Mouse (Mus musculus): ENCODE measurements around the gene Sycn.
"Not testable (repeated sequence)": the region's sequence is repeated elsewhere in the genome, so short reads cannot be mapped to it uniquely, and the experiment has no call there.

The Sycn gene

GRCm38 (mm10) chr7:28540526-28540925, at the start of gene Sycn:
Gene Sycn (plus strand): TSS chr7:28540885.
- no peak for DNase-seq

DNA sequence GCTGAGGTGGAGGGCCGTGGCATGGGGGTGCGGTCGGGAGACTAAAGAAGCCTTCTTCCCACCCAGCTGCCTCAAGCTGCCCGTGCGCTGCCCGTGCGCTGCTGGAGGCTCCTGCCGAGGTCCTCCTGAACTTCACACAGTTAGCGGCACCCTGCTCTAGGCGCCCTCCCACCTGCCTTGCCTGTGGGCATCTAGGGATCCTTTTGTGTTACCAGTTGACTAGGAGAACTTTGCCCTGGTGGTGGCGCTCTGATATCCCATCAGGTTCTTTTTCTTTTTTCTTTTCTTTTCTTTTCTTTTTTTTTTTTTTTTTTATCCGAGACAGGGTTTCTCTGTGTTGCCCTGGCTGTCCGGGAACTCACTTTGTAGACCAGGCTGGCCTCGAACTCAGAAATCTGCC, 49.8 kb upstream of the Sycn start:
- DNase-seq: no peak

- no peak for DNase-seq
These were observed 48.4 kb upstream of the Sycn start for GRCm38 (mm10) chr7:28492310-28492709.

- DNase-seq: no peak
These were observed 45.3 kb upstream of the Sycn start for GRCm38 (mm10) chr7:28495426-28495825.

- no peak for DNase-seq
These were observed 35.1 kb upstream of the Sycn start for GRCm38 (mm10) chr7:28505585-28505984.

DNA sequence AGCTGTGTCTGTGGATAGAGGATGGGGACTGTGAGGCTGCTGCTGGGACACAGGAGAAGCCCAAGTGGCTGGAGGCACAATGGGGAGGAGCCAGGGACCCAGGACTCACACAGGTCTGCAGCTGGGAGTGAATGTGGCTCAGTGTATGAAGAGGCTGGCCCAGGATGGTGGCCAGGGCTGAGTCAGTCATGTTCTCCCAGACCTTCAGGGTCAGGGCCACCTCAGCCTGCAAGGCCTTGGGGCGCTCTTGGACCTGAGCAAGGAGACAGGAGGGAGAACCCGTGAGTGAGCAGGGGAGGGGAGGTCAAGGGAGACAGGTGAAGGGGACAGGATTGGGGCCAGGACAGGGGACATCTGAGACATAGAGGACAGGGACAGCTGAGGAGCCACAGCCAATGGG, 31.6 kb upstream of the Sycn start:
- DNase-seq: not testable (repeated sequence)

GRCm38 (mm10) chr7:28510405-28510974, 30.2 kb upstream of the Sycn start, which contains the start of gene Ifnl2:
Gene Ifnl2 (minus strand): TSS chr7:28510455.
- DNase-seq: not testable (repeated sequence)

DNA sequence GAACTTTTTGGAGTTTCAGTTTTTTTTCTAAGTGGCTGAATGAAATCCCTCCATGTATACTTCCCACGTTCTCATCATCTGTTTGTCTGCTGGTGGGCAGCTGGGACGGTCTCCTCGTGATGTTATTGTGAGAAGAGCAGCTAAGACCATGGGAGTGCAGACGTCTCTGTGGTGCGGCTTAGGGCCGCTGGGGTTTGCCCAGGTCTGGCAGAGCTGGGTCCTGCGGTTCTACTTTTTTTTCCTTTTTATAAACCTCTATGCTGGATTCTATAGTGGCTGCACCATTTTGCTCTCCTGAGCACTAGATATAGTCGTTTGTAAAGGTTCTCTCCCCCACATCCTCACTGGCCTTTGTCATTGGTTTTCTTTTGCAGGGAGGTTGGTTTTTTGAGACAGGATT, 29.2 kb upstream of the Sycn start:
- DNase-seq: no peak

GRCm38 (mm10) chr7:28522536-28522935, 18.1 kb upstream of the Sycn start, which contains the start of gene Ifnl3:
Gene Ifnl3 (plus strand): TSS chr7:28522836.
- not testable (repeated sequence) for DNase-seq

GRCm38 (mm10) chr7:28527922-28528719, 12.6 kb upstream of the Sycn start:
- DNase-seq: peak; percentile 34

DNA sequence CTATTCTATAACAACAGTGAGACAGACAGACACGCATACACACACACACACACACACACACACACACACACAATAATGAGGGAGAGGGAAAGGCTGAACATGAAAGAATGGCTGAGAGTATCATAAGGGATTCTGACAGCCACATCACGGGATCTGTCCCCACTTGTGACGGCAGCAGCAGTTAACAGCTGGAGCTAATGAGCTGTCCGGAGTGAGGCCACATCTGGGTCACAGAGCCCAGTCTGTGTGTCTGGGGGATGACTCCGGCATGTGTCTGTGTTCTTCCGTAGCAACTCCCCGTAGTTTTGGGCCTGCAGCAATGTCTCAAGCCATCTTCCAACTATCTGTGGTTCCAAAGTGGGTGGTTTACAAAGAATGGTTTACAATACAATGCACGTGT, 8.7 kb upstream of the Sycn start:
- no peak for DNase-seq

DNA sequence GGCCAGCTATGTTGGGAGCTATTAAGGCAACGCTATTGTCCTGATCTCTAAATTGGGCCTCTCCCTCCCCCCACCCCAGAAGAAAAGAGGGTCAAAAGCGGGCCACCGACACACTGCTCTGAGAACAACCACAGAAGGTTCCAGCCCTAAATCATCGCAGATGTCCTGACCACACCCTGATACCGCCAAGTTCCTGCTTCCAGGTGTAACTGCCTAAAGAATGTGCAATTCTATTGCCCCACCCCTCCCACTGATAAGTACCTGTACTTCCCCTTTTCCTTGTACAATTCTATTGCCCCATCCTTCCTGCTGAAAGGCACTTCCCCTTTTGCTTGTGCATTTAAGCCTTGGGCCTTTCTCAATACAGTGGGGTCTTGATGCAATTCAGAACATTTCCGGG, 1.8 kb upstream of the Sycn start:
- DNase-seq: not testable (repeated sequence)

DNA sequence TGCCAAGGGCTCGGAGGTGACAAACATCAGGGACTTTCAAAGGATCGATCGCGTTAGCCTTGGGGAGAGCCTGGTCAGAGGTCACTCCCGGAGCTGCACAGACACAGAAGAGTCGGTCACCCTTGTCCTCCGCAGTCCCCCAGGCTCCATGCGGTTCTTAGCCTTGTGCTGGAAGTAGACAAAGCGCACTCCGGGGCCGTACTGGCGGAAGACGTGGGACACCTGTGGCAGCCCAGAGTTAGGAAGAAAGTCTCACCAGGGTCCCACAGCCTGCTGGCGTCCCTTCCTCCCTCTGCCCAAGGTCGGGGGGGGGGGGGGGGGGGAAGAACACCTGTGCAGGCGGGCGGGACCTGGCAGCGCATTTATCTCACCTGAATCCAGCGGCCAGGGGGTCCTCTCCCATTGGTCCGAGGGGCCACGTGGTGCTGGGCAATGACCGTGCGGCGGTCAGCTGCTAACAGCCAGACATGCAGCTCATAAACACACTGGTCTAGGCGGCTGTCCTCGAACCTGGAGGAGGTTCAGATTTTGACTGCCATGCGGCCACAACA, 3.4 kb downstream of the Sycn start:
- no peak for DNase-seq

- no peak for DNase-seq
These were observed 4.6 kb downstream of the Sycn start for GRCm38 (mm10) chr7:28545048-28545890.

DNA sequence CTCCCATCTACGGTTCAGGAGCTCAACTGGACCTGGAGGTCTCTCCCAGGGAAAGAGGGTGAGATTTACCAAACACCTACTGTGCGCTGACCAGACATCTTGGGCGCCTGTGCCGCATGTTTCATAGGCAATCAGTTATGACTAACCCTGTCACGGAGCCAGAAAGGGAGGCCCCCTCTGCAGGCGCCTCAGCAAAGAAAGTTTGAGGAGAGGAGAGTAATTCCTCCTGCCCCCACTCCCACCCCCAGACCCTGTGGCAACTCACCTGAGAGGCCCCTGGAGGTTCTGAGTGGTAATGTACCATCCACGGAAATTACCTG, 5.2 kb downstream of the Sycn start:
- no peak for DNase-seq

DNA sequence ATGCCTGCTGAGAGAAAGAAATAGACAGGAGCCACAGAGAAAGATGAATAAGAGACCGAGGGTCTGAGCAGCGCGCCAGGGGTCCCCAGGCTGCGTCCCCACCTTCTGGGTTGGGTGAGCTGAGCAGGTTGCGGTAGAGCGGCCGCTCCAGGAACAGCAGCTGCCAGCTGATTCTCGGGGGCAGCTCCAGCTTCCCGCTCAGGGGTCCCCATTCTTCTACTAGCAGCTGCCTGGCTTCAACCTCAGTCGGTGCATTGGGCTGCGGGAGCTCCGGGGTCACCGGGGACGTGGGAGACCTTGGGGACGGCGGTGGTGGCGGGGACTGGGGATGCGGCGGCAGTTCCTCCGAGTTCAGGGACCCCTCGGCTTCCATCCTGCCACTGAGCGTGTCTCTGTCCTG, 6.0 kb downstream of the Sycn start:
- DNase-seq: no peak

DNA sequence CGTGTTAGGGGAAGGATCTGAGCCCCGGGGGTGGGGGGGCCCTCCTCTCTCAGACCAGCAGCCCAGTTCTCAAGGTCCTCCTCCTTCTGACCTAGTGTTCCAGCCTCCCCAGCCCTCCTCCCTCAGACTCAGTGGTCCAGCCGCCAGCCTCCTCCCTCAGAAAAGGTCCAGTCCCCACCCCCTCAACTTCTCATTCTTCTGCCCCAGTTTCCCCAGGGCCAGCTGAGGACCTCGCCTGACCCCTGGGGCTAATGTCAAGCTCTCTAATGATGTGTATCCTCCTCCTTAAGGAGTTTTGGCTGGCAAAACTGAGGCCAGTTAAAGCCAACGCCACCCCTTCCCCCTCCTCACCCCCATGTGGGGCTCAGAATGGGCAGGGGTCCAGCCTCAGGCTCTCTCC, 6.5 kb downstream of the Sycn start, which contains the start of gene Nccrp1:
Gene Nccrp1 (minus strand): TSS at position 101 of the 400 bp plus-strand sequence.
- DNase-seq: no peak

GRCm38 (mm10) chr7:28547628-28548027, 6.9 kb downstream of the Sycn start:
- DNase-seq: no peak

DNA sequence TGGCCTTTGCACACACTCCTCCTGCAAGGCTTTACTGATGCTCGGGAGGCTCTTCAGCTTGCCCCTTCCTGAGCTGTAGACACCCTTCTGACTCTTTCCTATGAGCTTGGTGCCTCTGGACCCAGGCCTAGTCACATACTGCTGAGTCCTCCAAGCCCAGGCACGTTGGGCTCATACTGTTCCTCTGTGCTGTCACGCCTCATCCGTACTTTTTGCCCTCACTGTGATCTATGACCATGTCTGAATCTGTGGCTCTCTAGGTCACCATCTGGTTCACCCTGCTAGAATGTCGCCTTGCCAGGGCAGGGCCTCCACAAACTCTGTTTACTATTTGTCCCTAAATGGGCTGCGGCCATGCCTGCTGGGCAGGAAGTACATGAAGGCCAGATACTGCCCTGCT, 12.4 kb downstream of the Sycn start:
- no peak for DNase-seq

- DNase-seq: no peak
These were observed 15.4 kb downstream of the Sycn start for GRCm38 (mm10) chr7:28555939-28556535.

DNA sequence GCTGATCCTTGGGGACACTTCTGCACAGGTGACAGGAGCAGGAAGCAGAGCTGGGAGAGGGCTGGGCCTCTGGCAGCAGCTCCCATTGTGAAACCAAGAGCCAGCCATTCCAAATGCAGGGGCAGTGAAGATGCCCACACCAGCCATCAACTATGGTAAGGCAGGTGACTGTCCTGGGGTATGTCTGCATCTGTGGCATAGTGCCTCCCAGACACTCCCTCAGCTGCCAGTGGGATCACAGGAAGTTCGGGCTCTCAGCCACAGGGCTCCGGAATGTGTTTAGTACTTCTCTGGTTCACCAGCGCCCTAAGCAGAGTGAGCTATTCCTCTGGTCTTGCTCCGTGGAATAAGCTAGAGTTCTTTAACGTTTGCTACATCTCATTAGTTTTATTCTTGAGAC, 16.4 kb downstream of the Sycn start:
- DNase-seq: no peak

- DNase-seq: no peak
These were observed 17.0 kb downstream of the Sycn start for GRCm38 (mm10) chr7:28557708-28558107.

DNA sequence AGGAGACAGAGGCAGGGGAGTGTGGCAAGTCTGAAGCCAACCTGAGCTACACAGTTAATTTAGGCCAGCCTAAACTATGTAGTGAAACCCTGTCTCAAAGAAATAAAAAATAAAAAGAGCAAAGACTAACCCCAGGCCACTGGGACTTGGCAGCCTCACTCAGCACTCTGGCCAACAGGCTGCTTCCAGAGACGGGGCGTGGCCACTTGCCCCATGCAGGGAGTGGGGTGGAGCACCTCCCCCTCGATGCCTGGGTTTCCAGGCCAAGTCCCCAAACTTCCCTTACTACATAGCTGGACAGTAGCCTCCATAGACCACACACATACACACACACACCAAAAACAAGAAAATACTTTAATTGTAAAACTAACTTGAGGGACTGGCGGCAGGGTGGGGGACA, 17.8 kb downstream of the Sycn start:
- no peak for DNase-seq

All from layer of hippocampus, adult 9-11 months (tissue).